Mouse (Mus musculus): ENCODE data around the gene Rab5if.

Gene Rab5if

GRCm38 (mm10) chr2:156874760-156875510 lies 12.0 kb downstream of the Rab5if start:
- no peak for TF ChIP-seq GATA4 (IDR thresholded peaks at IDR 0.05; ENCODE audit: insufficient replicate concordance, low read length)

- TF ChIP-seq GATA4 (IDR thresholded peaks at IDR 0.05; ENCODE audit: insufficient replicate concordance, low read length) = no peak
Observed at GRCm38 (mm10) chr2:156877726-156878125, 14.8 kb downstream of the Rab5if start.

GRCm38 (mm10) chr2:156879541-156879940 lies 16.6 kb downstream of the Rab5if start:
- TF ChIP-seq GATA4 (IDR thresholded peaks at IDR 0.05; ENCODE audit: insufficient replicate concordance, low read length) = no peak

- no peak for TF ChIP-seq GATA4 (IDR thresholded peaks at IDR 0.05; ENCODE audit: insufficient replicate concordance, low read length)
Observed at GRCm38 (mm10) chr2:156882431-156883001, 19.6 kb downstream of the Rab5if start.

GRCm38 (mm10) chr2:156884396-156885211 lies 21.7 kb downstream of the Rab5if start:
- TF ChIP-seq GATA4 (IDR thresholded peaks at IDR 0.05; ENCODE audit: insufficient replicate concordance, low read length) = no peak

GRCm38 (mm10) chr2:156886084-156886631 lies 23.2 kb downstream of the Rab5if start:
- no peak for TF ChIP-seq GATA4 (IDR thresholded peaks at IDR 0.05; ENCODE audit: insufficient replicate concordance, low read length)

- TF ChIP-seq GATA4 (IDR thresholded peaks at IDR 0.05; ENCODE audit: insufficient replicate concordance, low read length) = no peak
Observed at GRCm38 (mm10) chr2:156887017-156887416, 24.1 kb downstream of the Rab5if start, which contains the start of gene Sla2. Gene Sla2 (minus strand): TSS chr2:156887192.

GRCm38 (mm10) chr2:156888490-156888889 lies 25.6 kb downstream of the Rab5if start:
- no peak for TF ChIP-seq GATA4 (IDR thresholded peaks at IDR 0.05; ENCODE audit: insufficient replicate concordance, low read length)

- no peak for TF ChIP-seq GATA4 (IDR thresholded peaks at IDR 0.05; ENCODE audit: insufficient replicate concordance, low read length)
Observed at GRCm38 (mm10) chr2:156892240-156892639, 29.3 kb downstream of the Rab5if start.

GRCm38 (mm10) chr2:156892821-156893220 lies 29.9 kb downstream of the Rab5if start:
- TF ChIP-seq GATA4 (IDR thresholded peaks at IDR 0.05; ENCODE audit: insufficient replicate concordance, low read length) = no peak

- no peak for TF ChIP-seq GATA4 (IDR thresholded peaks at IDR 0.05; ENCODE audit: insufficient replicate concordance, low read length)
Observed at GRCm38 (mm10) chr2:156894496-156895265, 31.8 kb downstream of the Rab5if start.

- TF ChIP-seq GATA4 (IDR thresholded peaks at IDR 0.05; ENCODE audit: insufficient replicate concordance, low read length) = no peak
Observed at GRCm38 (mm10) chr2:156896384-156896914, 33.5 kb downstream of the Rab5if start.

- no peak for TF ChIP-seq GATA4 (IDR thresholded peaks at IDR 0.05; ENCODE audit: insufficient replicate concordance, low read length)
Observed at GRCm38 (mm10) chr2:156897034-156897433, 34.1 kb downstream of the Rab5if start.

- no peak for TF ChIP-seq GATA4 (IDR thresholded peaks at IDR 0.05; ENCODE audit: insufficient replicate concordance, low read length)
Observed at GRCm38 (mm10) chr2:156898374-156898773, 35.4 kb downstream of the Rab5if start.

Measured in liver, adult (tissue).